Mouse (Mus musculus): ENCODE data around the gene Cpeb4.

DNA sequence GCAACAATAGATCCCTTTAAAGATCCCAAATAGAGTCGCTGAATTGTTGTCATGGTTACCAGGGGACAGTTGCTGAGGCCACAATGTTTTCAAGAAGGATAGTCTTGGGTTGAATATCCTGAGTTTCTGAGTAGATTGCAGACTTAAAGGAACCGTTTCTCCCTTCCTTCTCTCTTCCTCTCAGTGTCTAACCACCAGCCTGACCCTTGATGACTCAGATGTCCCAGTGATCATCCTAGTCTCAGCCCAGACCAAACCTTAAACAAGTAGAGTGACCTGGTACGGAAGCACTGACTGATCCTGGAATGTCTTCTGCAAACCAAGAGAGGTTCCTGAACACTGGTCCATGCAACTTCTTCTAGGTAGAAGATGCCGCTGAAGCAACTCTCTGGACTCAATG, 4.0 kb upstream of the Cpeb4 start:
- TF ChIP-seq CTCF (IDR thresholded peaks at IDR 0.05; ENCODE audit: control insufficient read depth, insufficient read depth, insufficient read length) (no peak), CEBPB (IDR thresholded peaks at IDR 0.05; ENCODE audit: low read depth) (no peak)
